Mouse (Mus musculus): ENCODE results near the gene Ctnnbl1. TPM values are rescaled to one million over a fixed set of nuclear protein-coding genes. Genes with fewer than 3 reads are reported as not detected.

The Ctnnbl1 gene
- polyA plus RNA-seq, 1 experiment, result 0.98 TPM

DNA sequence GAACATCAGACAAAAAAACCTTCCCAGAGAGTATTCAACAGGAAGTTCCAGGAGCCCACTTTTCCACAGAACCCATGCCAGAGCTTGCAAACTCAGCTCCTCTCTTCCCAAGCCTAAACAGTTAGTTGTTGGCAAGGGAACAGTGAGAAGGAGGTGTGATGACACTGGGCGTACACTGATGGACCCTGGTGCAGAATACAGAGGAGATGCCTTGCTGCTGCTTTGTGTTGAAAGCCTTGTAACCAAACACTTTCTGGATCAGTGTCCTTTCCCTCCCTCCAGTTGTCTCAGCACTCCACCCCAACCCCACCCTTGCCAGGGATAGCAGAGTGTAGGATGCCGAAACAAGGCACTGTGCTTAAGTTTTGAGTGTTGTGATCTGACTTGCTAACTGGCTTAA, 107.5 kb downstream of the Ctnnbl1 start:
- Histone ChIP-seq H3K9me3 (ENCODE audit: control insufficient read depth, low read length) (no peaks in the 10 kb centered on the region), H3K36me3 (ENCODE audit: control insufficient read depth) (peaks cover under 1% of the 10 kb centered on the region), H3K4me1 (ENCODE audit: control insufficient read depth) (no peaks in the 10 kb centered on the region), H3K4me3 (replicated peaks) (no peak overlapping the region), H3K27me3 (ENCODE audit: control insufficient read depth) (no peaks in the 10 kb centered on the region)
- TF ChIP-seq GATA1 (IDR thresholded peaks at IDR 0.05; ENCODE audit: low read length) (no peak), TAL1 (IDR thresholded peaks at IDR 0.05; ENCODE audit: low read length) (no peak)

GRCm38 (mm10) chr2:157845831-157846230, 108.6 kb downstream of the Ctnnbl1 start:
- Histone ChIP-seq H3K36me3 (ENCODE audit: control insufficient read depth) (no peaks in the 10 kb centered on the region; the same call in none of the 2 replicates), H3K4me1 (ENCODE audit: control insufficient read depth) (no peaks in the 10 kb centered on the region)
- no peak for TF ChIP-seq GATA1 (IDR thresholded peaks at IDR 0.05; ENCODE audit: low read length)
- TF ChIP-seq TAL1 (IDR thresholded peaks at IDR 0.05; ENCODE audit: low read length), result no peak

GRCm38 (mm10) chr2:157853135-157853534, 115.9 kb downstream of the Ctnnbl1 start:
- Histone ChIP-seq H3K36me3 (ENCODE audit: control insufficient read depth) (no peaks in the 10 kb centered on the region), H3K27me3 (ENCODE audit: control insufficient read depth) (no peaks in the 10 kb centered on the region), H3K9me3 (ENCODE audit: control insufficient read depth, low read length) (no peaks in the 10 kb centered on the region), H3K4me1 (ENCODE audit: control insufficient read depth) (no peaks in the 10 kb centered on the region), H3K4me3 (replicated peaks) (no peak overlapping the region)
- TF ChIP-seq TAL1 (IDR thresholded peaks at IDR 0.05; ENCODE audit: low read length), result no peak
- no peak for TF ChIP-seq GATA1 (IDR thresholded peaks at IDR 0.05; ENCODE audit: low read length)

More at GRCm38 (mm10) chr2:157845831-157846230, 108.6 kb downstream of the Ctnnbl1 start:
- H3K9me3 ChIP-seq (ENCODE audit: control insufficient read depth, low read length), result no peaks in the 10 kb centered on the region
- no peak overlapping the region for H3K4me3 ChIP-seq (replicated peaks)
- no peaks in the 10 kb centered on the region for H3K27me3 ChIP-seq (ENCODE audit: control insufficient read depth)

- H3K4me3 ChIP-seq (replicated peaks), result no peak overlapping the region
Observed at GRCm38 (mm10) chr2:157855814-157856213, 118.6 kb downstream of the Ctnnbl1 start.

DNA sequence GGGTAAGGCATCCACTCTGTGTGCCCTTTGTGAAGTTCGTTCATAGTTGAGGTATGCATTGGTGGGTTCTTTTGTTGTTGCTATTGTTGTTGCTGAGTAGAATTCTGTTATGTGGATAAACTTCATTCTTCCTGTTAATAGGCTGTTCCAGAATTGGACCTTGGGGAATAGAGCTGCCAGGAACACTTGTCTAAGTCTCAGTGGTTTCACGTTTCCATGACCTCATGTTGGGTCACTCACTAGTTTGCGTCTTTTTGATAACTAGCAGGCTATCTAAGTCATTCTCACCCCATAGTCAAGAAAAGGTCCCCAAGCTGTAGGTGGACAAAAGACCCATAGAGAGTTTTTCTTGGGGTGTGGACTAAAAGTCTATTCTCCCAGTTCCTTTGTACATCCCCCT, 120.3 kb downstream of the Ctnnbl1 start:
- no peak overlapping the region for H3K4me3 ChIP-seq (replicated peaks)
- H3K4me1 ChIP-seq (ENCODE audit: control insufficient read depth), result peaks cover 11% of the 10 kb centered on the region
- no peaks in the 10 kb centered on the region for H3K27me3 ChIP-seq (ENCODE audit: control insufficient read depth)
- TF ChIP-seq TAL1 (IDR thresholded peaks at IDR 0.05; ENCODE audit: low read length), result no peak
- no peak for TF ChIP-seq GATA1 (IDR thresholded peaks at IDR 0.05; ENCODE audit: low read length)
- H3K9me3 ChIP-seq (ENCODE audit: control insufficient read depth, low read length), result no peaks in the 10 kb centered on the region
- H3K36me3 ChIP-seq (ENCODE audit: control insufficient read depth), result no peaks in the 10 kb centered on the region

More at GRCm38 (mm10) chr2:157855814-157856213, 118.6 kb downstream of the Ctnnbl1 start:
- no peak for TF ChIP-seq GATA1 (IDR thresholded peaks at IDR 0.05; ENCODE audit: low read length)
- Histone ChIP-seq H3K4me1 (ENCODE audit: control insufficient read depth) (peaks cover 2% of the 10 kb centered on the region), H3K9me3 (ENCODE audit: control insufficient read depth, low read length) (no peaks in the 10 kb centered on the region), H3K27me3 (ENCODE audit: control insufficient read depth) (no peaks in the 10 kb centered on the region), H3K36me3 (ENCODE audit: control insufficient read depth) (no peaks in the 10 kb centered on the region)

GRCm38 (mm10) chr2:157858317-157858716, 121.1 kb downstream of the Ctnnbl1 start:
- Histone ChIP-seq H3K4me1 (ENCODE audit: control insufficient read depth) (peaks cover 11% of the 10 kb centered on the region), H3K4me3 (replicated peaks) (no peak overlapping the region), H3K36me3 (ENCODE audit: control insufficient read depth) (no peaks in the 10 kb centered on the region), H3K9me3 (ENCODE audit: control insufficient read depth, low read length) (no peaks in the 10 kb centered on the region), H3K27me3 (ENCODE audit: control insufficient read depth) (no peaks in the 10 kb centered on the region)
- TF ChIP-seq GATA1 (IDR thresholded peaks at IDR 0.05; ENCODE audit: low read length) (no peak), TAL1 (IDR thresholded peaks at IDR 0.05; ENCODE audit: low read length) (no peak)

GRCm38 (mm10) chr2:157859046-157859701, 122.0 kb downstream of the Ctnnbl1 start:
- no peak overlapping the region for H3K4me3 ChIP-seq (replicated peaks)
- H3K9me3 ChIP-seq (ENCODE audit: control insufficient read depth, low read length), result no peaks in the 10 kb centered on the region
- TF ChIP-seq GATA1 (IDR thresholded peaks at IDR 0.05; ENCODE audit: low read length) (no peak), TAL1 (IDR thresholded peaks at IDR 0.05; ENCODE audit: low read length) (no peak)
- no peaks in the 10 kb centered on the region for H3K27me3 ChIP-seq (ENCODE audit: control insufficient read depth)
- peaks cover 11% of the 10 kb centered on the region for H3K4me1 ChIP-seq (ENCODE audit: control insufficient read depth)
- no peaks in the 10 kb centered on the region for H3K36me3 ChIP-seq (ENCODE audit: control insufficient read depth)

DNA sequence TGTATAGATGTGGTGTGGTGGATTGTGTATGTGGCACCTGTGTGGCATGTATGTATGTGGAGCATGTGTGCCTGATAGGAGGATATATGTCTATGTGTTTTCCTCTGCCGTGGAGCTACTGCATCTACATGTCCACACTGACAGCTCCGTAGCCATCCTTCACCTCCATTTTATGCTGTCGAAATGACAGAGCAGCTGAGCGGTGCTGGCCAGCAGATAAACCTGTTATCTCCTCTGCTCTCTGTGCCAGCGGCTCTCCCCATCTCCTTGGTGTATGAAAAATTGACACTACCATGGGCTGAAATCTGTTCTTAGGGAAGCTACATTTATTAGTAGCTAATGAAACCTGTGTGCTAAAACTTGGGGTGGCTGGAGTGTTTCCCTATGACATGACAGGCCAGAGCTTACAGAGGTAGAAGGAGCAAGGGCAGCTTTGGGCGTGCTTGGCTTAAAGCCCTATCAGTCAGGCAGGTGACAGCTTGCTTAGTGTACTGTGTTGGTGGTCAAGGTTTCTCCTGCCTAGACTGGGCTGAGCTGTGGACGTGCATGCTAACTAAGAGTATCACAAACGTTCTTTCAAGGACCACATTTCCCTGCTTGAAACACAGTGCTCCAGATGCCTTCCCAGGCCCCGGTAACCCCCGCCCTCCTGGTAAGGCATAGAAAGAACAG, 124.2 kb downstream of the Ctnnbl1 start:
- no peaks in the 10 kb centered on the region for H3K36me3 ChIP-seq (ENCODE audit: control insufficient read depth)
- H3K4me1 ChIP-seq (ENCODE audit: control insufficient read depth), result peaks cover 11% of the 10 kb centered on the region
- no peak overlapping the region for H3K4me3 ChIP-seq (replicated peaks)
- TF ChIP-seq GATA1 (IDR thresholded peaks at IDR 0.05; ENCODE audit: low read length) (no peak), TAL1 (IDR thresholded peaks at IDR 0.05; ENCODE audit: low read length) (no peak)
- no peaks in the 10 kb centered on the region for H3K9me3 ChIP-seq (ENCODE audit: control insufficient read depth, low read length)
- no peaks in the 10 kb centered on the region for H3K27me3 ChIP-seq (ENCODE audit: control insufficient read depth)

DNA sequence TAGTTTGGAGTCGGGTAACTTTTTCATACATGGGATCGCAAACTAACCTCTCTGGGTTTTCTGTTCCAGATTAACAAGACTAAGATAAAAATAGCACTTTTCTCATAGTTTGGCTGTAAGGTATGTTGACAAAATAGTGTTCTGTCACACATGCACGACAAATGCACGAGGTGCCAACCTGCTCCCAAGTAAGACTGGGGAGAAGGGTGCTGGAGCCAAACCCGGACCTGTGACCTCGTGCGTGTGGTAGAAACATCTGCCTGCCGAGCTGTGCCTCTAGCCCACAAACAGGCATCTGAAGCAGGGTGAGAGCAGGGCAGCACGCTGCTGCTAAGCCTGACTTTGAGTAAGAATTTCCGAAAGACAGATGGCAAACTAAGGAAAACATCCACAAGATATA, 125.1 kb downstream of the Ctnnbl1 start:
- no peaks in the 10 kb centered on the region for H3K9me3 ChIP-seq (ENCODE audit: control insufficient read depth, low read length)
- no peak for TF ChIP-seq GATA1 (IDR thresholded peaks at IDR 0.05; ENCODE audit: low read length)
- TF ChIP-seq TAL1 (IDR thresholded peaks at IDR 0.05; ENCODE audit: low read length), result no peak
- no peaks in the 10 kb centered on the region for H3K36me3 ChIP-seq (ENCODE audit: control insufficient read depth)
- no peak overlapping the region for H3K4me3 ChIP-seq (replicated peaks)
- peaks cover 11% of the 10 kb centered on the region for H3K4me1 ChIP-seq (ENCODE audit: control insufficient read depth)
- no peaks in the 10 kb centered on the region for H3K27me3 ChIP-seq (ENCODE audit: control insufficient read depth)

All from erythroblast, embryonic 14.5 days (primary cell).